Mouse (Mus musculus) left cerebral cortex, postnatal 10 days (tissue): ENCODE measurements at regions not wholly inside any gene's neighbourhood (a gene's known extent, or its start where the extent isn't known, plus 50 kb on each side); places are given as distances from the start of the nearest gene placed in this dataset.

Source experiments
- DNase-seq, 2 experiments: peaks; one replicate each; pipeline ENCODE4 v3.0.0; 2021 to 2022; ENCODE audit warnings: low spot score in 2 of 2, mixed read lengths in 1 of 2; ENCODE audit errors: extremely low spot score in 1 of 2
- intact Hi-C: fragments of 180-260 bp; cut with DNase I; formaldehyde crosslinking; loops from one replicate; pipeline ENCODE4 v1.15.1; 2025

DNA sequence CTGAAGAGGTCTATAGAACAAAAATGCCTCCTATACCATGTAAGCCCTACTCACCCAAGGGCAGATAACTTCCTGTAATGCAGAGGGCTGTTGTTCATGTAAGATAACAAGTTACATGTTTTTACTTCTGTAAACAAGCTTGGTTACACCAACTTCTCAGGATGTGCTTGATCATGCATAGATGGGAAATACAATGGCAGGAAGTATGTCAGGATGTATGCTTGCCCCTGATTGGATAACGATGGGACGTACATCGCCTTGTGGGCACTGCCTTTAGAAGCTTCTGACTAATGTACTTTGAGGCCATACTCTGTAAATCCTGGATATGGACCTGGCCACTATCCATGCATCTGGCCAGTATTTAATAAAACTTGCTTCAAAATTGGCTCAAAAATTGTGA lies 69.2 kb upstream of the Pde3b start:
- DNase-seq, result no peak
- intact Hi-C loops, result no loop called here

DNA sequence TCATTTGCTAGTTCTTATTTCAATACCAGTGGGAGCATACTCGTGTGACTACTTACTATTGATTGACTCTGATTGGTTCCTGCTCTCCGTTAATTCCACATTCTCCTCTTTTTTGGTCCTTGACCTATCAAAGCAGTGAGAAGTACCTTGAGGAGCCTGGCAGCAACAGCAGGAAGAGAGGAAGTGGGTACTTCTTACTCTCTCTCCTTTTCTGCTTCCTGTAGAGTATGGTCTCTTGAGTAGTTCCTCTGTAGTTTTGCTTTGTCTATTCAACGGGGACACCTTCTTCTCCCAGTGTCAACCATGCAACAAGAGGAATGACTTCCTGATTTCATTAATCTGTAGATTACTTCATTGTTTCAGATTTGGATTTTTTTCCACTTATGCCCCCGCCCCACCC lies 68.1 kb upstream of the Pde3b start:
- intact Hi-C loops, result no loop called here
- DNase-seq, result no peak

DNA sequence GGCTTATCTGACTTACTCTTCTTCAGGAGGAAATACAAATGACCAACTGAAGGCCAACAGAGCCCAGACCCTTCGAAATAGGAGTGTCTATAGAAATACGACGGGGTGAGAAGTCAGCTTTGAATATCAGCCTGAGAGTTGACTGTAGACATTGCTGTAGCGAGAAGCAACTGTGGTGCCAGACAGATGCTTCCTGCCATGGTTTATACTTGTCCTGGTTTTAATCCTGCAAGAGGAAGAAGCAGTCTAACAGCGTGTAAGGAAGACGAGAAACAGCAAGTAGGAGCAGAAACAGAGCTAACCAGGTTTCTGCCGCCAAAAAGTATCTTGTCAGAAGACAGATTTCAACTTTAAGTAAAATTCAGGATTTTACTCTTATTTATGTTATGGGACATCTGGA lies 64.1 kb upstream of the Pde3b start:
- intact Hi-C loops, result no loop called here
- peak in 1 of 2 experiments; percentile 1 for DNase-seq

DNA sequence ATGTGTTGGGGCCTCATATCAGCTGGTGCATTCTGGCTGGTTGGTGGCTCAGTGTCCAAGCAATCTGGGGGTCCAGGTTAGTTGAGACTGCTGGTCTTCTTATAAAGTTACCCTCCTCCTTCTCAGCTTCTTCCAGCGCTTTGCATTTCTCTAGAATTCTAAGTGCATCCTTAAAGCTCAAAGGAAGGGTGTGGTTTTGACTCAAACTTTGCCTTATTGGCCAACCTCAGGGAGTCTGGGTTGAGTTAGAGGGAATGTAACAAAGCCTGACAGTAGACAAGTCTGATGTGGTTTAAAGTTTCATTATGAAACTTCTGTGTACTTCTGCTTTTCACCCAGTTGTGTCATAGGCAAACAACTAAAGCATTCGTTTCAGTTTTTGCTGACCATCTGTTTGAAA lies 58.7 kb upstream of the Pde3b start:
- DNase-seq, result no peak
- intact Hi-C loops, result no loop called here

DNA sequence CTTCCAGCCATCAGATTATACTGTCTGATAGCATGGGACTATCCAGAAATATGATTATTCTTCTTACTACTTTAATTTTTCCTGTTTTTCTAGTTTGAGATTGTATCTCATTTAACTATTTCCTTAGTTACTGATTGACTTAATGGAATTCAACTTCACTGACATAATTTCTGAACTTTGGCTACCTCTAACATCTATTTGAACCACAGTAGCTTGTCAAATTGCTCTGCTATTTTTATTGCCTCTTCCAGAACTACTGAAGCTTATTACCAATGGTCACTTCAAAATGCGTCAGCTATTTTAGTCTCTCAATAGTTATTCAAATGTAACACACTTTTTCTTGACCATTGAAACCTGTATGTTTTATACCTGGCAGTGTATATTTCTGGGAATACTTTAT lies 52.9 kb upstream of the Pde3b start:
- DNase-seq, result no peak
- intact Hi-C loops, result no loop called here

DNA sequence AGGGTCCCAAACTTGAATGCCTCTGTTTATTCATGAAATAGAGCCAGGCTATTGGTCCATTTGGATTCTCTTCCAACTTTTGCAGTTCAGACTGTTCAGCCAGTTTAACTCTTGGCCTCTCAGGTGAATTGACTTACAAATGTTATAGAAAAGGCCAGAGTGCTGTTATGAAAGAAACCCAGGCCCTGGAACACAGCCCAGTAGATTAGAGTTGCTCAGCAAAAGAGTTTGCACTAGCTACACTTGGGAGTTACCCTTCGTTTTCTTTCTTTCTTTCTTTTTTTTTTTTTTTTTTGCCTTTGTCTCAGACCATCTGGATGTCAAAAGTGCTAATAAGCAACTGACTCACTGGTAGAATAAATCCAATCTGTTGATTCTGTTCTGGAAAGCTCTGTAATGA lies 51.0 kb upstream of the Pde3b start:
- intact Hi-C loops, result no loop called here
- DNase-seq, result no peak
